Mouse (Mus musculus): ENCODE data around the gene Cdhr5. TPM values are rescaled to one million over a fixed set of nuclear protein-coding genes. Genes with fewer than 3 reads are reported as not detected.
A peak's percentile ranks its signal among the peaks of the same experiment; 100 is the strongest.

The Cdhr5 gene
- polyA plus RNA-seq, 1 experiment = not detected

GRCm38 (mm10) chr7:141227796-141228195 is 48.8 kb downstream of the Cdhr5 start:
- Histone ChIP-seq H3K4me3 (replicated peaks; ENCODE audit: control insufficient read depth, low read depth, low read length) (no peak overlapping the region), H3K27ac (ENCODE audit: control insufficient read depth, insufficient read depth, low read depth, low read length, poor library complexity) (no peak overlapping the region), H3K4me1 (ENCODE audit: control insufficient read depth, insufficient read depth, low read length) (peaks cover 3% of the 10 kb centered on the region; the same call in 1 of the 2 replicates)
- no peak for TF ChIP-seq CTCF (IDR thresholded peaks at IDR 0.05; ENCODE audit: control insufficient read depth, insufficient read depth, low read length)
- TF ChIP-seq POLR2A (IDR thresholded peaks at IDR 0.05; ENCODE audit: borderline replicate concordance, control insufficient read depth, low read depth, low read length) = no peak
- WGBS = 86% methylated on average over 4 of the region's 4 CpGs

- Histone ChIP-seq H3K4me1 (ENCODE audit: control insufficient read depth, insufficient read depth, low read length) (peaks cover 6% of the 10 kb centered on the region; the same call in 1 of the 2 replicates), H3K27ac (ENCODE audit: control insufficient read depth, insufficient read depth, low read depth, low read length, poor library complexity) (no peak overlapping the region), H3K4me3 (replicated peaks; ENCODE audit: control insufficient read depth, low read depth, low read length) (no peak overlapping the region)
- TF ChIP-seq CTCF (IDR thresholded peaks at IDR 0.05; ENCODE audit: control insufficient read depth, insufficient read depth, low read length) (no peak), POLR2A (IDR thresholded peaks at IDR 0.05; ENCODE audit: borderline replicate concordance, control insufficient read depth, low read depth, low read length) (no peak)
- 85% methylated on average over 6 of the region's 6 CpGs for WGBS
Observed at GRCm38 (mm10) chr7:141226535-141226934, 50.1 kb downstream of the Cdhr5 start.

GRCm38 (mm10) chr7:141222696-141223215 is 53.8 kb downstream of the Cdhr5 start:
- Histone ChIP-seq H3K4me3 (replicated peaks; ENCODE audit: control insufficient read depth, low read depth, low read length) (no peak overlapping the region), H3K4me1 (ENCODE audit: control insufficient read depth, insufficient read depth, low read length) (peaks cover 4% of the 10 kb centered on the region; the same call in 1 of the 2 replicates), H3K27ac (ENCODE audit: control insufficient read depth, insufficient read depth, low read depth, low read length, poor library complexity) (no peak overlapping the region)
- TF ChIP-seq POLR2A (IDR thresholded peaks at IDR 0.05; ENCODE audit: borderline replicate concordance, control insufficient read depth, low read depth, low read length) = no peak
- no peak for TF ChIP-seq CTCF (IDR thresholded peaks at IDR 0.05; ENCODE audit: control insufficient read depth, insufficient read depth, low read length)
- WGBS = 90% methylated on average over 4 of the region's 4 CpGs

DNA sequence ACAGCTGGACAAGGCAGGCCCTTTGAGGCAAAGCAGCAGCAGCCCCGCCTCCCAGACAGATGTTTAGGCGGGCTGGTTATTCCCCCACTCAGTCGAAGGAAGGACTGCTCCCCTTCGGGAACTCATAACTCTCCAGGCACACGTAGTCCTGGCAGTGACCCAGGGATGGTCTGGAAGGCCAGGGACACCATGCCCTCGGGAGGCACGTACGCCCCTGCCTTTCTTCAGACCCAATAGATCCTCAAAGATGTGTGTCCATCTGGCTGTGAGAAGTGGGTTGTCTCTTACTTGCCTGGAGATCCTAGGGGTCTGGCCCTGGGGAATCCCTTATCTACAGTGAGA is 54.5 kb downstream of the Cdhr5 start:
- WGBS = 10% methylated on average over 8 of the region's 8 CpGs
- TF ChIP-seq CTCF (IDR thresholded peaks at IDR 0.05; ENCODE audit: control insufficient read depth, insufficient read depth, low read length) = no peak
- no peak for TF ChIP-seq POLR2A (IDR thresholded peaks at IDR 0.05; ENCODE audit: borderline replicate concordance, control insufficient read depth, low read depth, low read length)
- Histone ChIP-seq H3K4me1 (ENCODE audit: control insufficient read depth, insufficient read depth, low read length) (peaks cover 4% of the 10 kb centered on the region; the same call in 1 of the 2 replicates), H3K27ac (ENCODE audit: control insufficient read depth, insufficient read depth, low read depth, low read length, poor library complexity) (peak overlapping the region; percentile 26), H3K4me3 (replicated peaks; ENCODE audit: control insufficient read depth, low read depth, low read length) (peak overlapping the region; percentile 43)

- WGBS = 19% methylated on average over 44 of the region's 44 CpGs
- Histone ChIP-seq H3K4me3 (replicated peaks; ENCODE audit: control insufficient read depth, low read depth, low read length) (peak overlapping the region; percentile 48), H3K4me1 (ENCODE audit: control insufficient read depth, insufficient read depth, low read length) (peaks cover 4% of the 10 kb centered on the region; the same call in 1 of the 2 replicates), H3K27ac (ENCODE audit: control insufficient read depth, insufficient read depth, low read depth, low read length, poor library complexity) (peak overlapping the region; percentile 26)
- TF ChIP-seq CTCF (IDR thresholded peaks at IDR 0.05; ENCODE audit: control insufficient read depth, insufficient read depth, low read length) = no peak
- TF ChIP-seq POLR2A (IDR thresholded peaks at IDR 0.05; ENCODE audit: borderline replicate concordance, control insufficient read depth, low read depth, low read length) = no peak; the same call in 1 of the 2 replicates
Observed at GRCm38 (mm10) chr7:141221249-141222125, 55.1 kb downstream of the Cdhr5 start.

DNA sequence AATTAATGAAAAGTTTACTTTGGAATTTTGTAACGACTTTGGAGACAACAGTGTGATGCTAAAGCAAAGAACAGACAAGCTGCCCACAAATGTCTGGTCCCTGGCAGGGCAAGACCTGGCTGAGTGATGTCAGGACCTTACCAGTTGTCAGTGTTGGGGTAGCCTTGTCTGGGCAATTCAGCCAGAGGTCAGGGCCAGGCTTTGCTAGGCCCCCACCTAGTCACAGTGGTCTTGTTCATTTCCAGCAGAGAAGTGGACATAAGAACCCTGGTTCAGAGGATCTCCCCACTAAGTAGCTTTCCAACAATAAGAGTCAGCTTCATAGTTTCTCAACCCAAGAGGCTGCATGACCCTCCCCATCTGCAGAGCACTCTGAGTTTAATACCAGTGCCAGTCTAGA is 56.2 kb downstream of the Cdhr5 start:
- Histone ChIP-seq H3K4me1 (ENCODE audit: control insufficient read depth, insufficient read depth, low read length) (peaks cover 4% of the 10 kb centered on the region; the same call in 1 of the 2 replicates), H3K4me3 (replicated peaks; ENCODE audit: control insufficient read depth, low read depth, low read length) (no peak overlapping the region), H3K27ac (ENCODE audit: control insufficient read depth, insufficient read depth, low read depth, low read length, poor library complexity) (no peak overlapping the region)
- no peak for TF ChIP-seq CTCF (IDR thresholded peaks at IDR 0.05; ENCODE audit: control insufficient read depth, insufficient read depth, low read length)
- TF ChIP-seq POLR2A (IDR thresholded peaks at IDR 0.05; ENCODE audit: borderline replicate concordance, control insufficient read depth, low read depth, low read length) = no peak
- 88% methylated on average over 1 of the region's 1 CpGs for whole genome bisulfite sequencing

DNA sequence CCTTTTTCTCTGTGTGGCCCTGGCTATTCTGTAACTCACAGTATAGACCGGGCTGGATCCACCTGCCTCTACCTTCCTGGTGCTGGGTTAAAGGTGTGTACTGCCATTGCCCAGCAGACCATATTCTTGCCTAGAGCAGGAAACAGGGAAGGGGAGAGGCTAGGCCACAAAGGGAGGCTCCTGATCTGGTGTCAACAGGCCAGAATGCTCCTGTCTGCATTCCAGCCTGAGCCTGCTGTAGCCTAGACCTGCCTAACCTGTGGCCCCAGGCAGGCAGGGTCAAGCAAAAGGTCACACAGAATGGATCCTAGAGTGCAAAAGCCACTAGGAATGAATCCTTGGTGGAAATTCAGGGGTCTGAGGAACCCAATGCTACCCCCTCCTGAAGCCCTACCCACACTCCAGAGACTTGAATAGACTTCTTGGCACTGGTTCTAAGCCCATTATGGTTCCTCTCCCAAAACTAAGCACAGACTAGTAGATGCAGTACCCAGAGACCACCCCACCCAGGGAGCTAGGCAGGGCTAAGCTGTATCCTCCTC is 57.0 kb downstream of the Cdhr5 start:
- 100% methylated on average over 1 of the region's 1 CpGs for WGBS
- Histone ChIP-seq H3K27ac (ENCODE audit: control insufficient read depth, insufficient read depth, low read depth, low read length, poor library complexity) (no peak overlapping the region), H3K4me1 (ENCODE audit: control insufficient read depth, insufficient read depth, low read length) (peaks cover 4% of the 10 kb centered on the region; the same call in 1 of the 2 replicates), H3K4me3 (replicated peaks; ENCODE audit: control insufficient read depth, low read depth, low read length) (no peak overlapping the region)
- no peak for TF ChIP-seq CTCF (IDR thresholded peaks at IDR 0.05; ENCODE audit: control insufficient read depth, insufficient read depth, low read length)
- no peak for TF ChIP-seq POLR2A (IDR thresholded peaks at IDR 0.05; ENCODE audit: borderline replicate concordance, control insufficient read depth, low read depth, low read length)

Other genes with a start within 250 kb of the Cdhr5 start
- not detected in 2 replicates for gene Gm17387, start 247.7 kb downstream of the Cdhr5 start, polyA plus RNA-seq (2011; ENCODE audit: insufficient read depth, insufficient read length, low replicate concordance, missing spikeins)
- 0.36 and 2.1 TPM in 2 replicates for gene B4galnt4, start 215.7 kb downstream of the Cdhr5 start, polyA plus RNA-seq (2011; ENCODE audit: insufficient read depth, insufficient read length, low replicate concordance, missing spikeins)
- gene Pkp3, start 198.6 kb downstream of the Cdhr5 start, polyA plus RNA-seq (2011; ENCODE audit: insufficient read depth, insufficient read length, low replicate concordance, missing spikeins) = 5.4 and 15.9 TPM in 2 replicates
- gene Sigirr, start 176.2 kb downstream of the Cdhr5 start, polyA plus RNA-seq (2011; ENCODE audit: insufficient read depth, insufficient read length, low replicate concordance, missing spikeins) = 10.4 and 19.8 TPM in 2 replicates
- gene Ano9, start 159.0 kb downstream of the Cdhr5 start, polyA plus RNA-seq (2011; ENCODE audit: insufficient read depth, insufficient read length, low replicate concordance, missing spikeins) = 2.5 TPM in 1 of 2 replicates, not detected in the other
- 66.7 and 84.6 TPM in 2 replicates for gene Ptdss2, start 154.4 kb downstream of the Cdhr5 start, polyA plus RNA-seq (2011; ENCODE audit: insufficient read depth, insufficient read length, low replicate concordance, missing spikeins)
- gene Rnh1, start 103.9 kb downstream of the Cdhr5 start, polyA plus RNA-seq (2011; ENCODE audit: insufficient read depth, insufficient read length, low replicate concordance, missing spikeins) = 17.8 and 27.6 TPM in 2 replicates
- 108 and 168 TPM in 2 replicates for gene Hras, start 82.8 kb downstream of the Cdhr5 start, polyA plus RNA-seq (2011; ENCODE audit: insufficient read depth, insufficient read length, low replicate concordance, missing spikeins)
- gene Lrrc56, start 82.6 kb downstream of the Cdhr5 start, polyA plus RNA-seq (2011; ENCODE audit: insufficient read depth, insufficient read length, low replicate concordance, missing spikeins) = 2.2 and 3.1 TPM in 2 replicates
- 0.47 and 1.9 TPM in 2 replicates for gene Lmntd2, start 62.7 kb downstream of the Cdhr5 start, polyA plus RNA-seq (2011; ENCODE audit: insufficient read depth, insufficient read length, low replicate concordance, missing spikeins)
- gene Rassf7, start 60.9 kb downstream of the Cdhr5 start, polyA plus RNA-seq (2011; ENCODE audit: insufficient read depth, insufficient read length, low replicate concordance, missing spikeins) = 10.1 and 17.9 TPM in 2 replicates
- gene Phrf1, start 48.0 kb downstream of the Cdhr5 start, polyA plus RNA-seq (2011; ENCODE audit: insufficient read depth, insufficient read length, low replicate concordance, missing spikeins) = 76.7 and 130 TPM in 2 replicates
- gene Irf7, start 10.3 kb downstream of the Cdhr5 start, polyA plus RNA-seq (2011; ENCODE audit: insufficient read depth, insufficient read length, low replicate concordance, missing spikeins) = 37.9 and 60.3 TPM in 2 replicates
- not detected in 2 replicates for gene Sct, start 2.3 kb upstream of the Cdhr5 start, polyA plus RNA-seq (2011; ENCODE audit: insufficient read depth, insufficient read length, low replicate concordance, missing spikeins)
- not detected in 2 replicates for gene Drd4, start 15.2 kb upstream of the Cdhr5 start, polyA plus RNA-seq (2011; ENCODE audit: insufficient read depth, insufficient read length, low replicate concordance, missing spikeins)
- 49.1 and 51.4 TPM in 2 replicates for gene Deaf1, start 50.9 kb upstream of the Cdhr5 start, polyA plus RNA-seq (2011; ENCODE audit: insufficient read depth, insufficient read length, low replicate concordance, missing spikeins)
- gene Tmem80, start 51.0 kb upstream of the Cdhr5 start, polyA plus RNA-seq (2011; ENCODE audit: insufficient read depth, insufficient read length, low replicate concordance, missing spikeins) = 23.5 and 33.0 TPM in 2 replicates
- gene Eps8l2, start 62.1 kb upstream of the Cdhr5 start, polyA plus RNA-seq (2011; ENCODE audit: insufficient read depth, insufficient read length, low replicate concordance, missing spikeins) = 0.57 and 0.79 TPM in 2 replicates
- 324 and 522 TPM in 2 replicates for gene Taldo1, start 115.4 kb upstream of the Cdhr5 start, polyA plus RNA-seq (2011; ENCODE audit: insufficient read depth, insufficient read length, low replicate concordance, missing spikeins)
- 26.2 and 33.6 TPM in 2 replicates for gene Gatd1, start 137.3 kb upstream of the Cdhr5 start, polyA plus RNA-seq (2011; ENCODE audit: insufficient read depth, insufficient read length, low replicate concordance, missing spikeins)
- gene Cend1, start 152.7 kb upstream of the Cdhr5 start, polyA plus RNA-seq (2011; ENCODE audit: insufficient read depth, insufficient read length, low replicate concordance, missing spikeins) = 3.4 TPM in 1 of 2 replicates, not detected in the other
- gene Slc25a22, start 161.1 kb upstream of the Cdhr5 start, polyA plus RNA-seq (2011; ENCODE audit: insufficient read depth, insufficient read length, low replicate concordance, missing spikeins) = 18.1 and 30.3 TPM in 2 replicates
- 19.4 and 39.6 TPM in 2 replicates for gene Pidd1, start 167.2 kb upstream of the Cdhr5 start, polyA plus RNA-seq (2011; ENCODE audit: insufficient read depth, insufficient read length, low replicate concordance, missing spikeins)
- 2,580 and 2,615 TPM in 2 replicates for gene Rplp2, start 170.6 kb upstream of the Cdhr5 start, polyA plus RNA-seq (2011; ENCODE audit: insufficient read depth, insufficient read length, low replicate concordance, missing spikeins)
- gene Pnpla2, start 178.4 kb upstream of the Cdhr5 start, polyA plus RNA-seq (2011; ENCODE audit: insufficient read depth, insufficient read length, low replicate concordance, missing spikeins) = 14.4 and 21.3 TPM in 2 replicates
- gene Cracr2b, start 184.3 kb upstream of the Cdhr5 start, polyA plus RNA-seq (2011; ENCODE audit: insufficient read depth, insufficient read length, low replicate concordance, missing spikeins) = 12.4 and 20.7 TPM in 2 replicates
- 22.5 and 34.2 TPM in 2 replicates for gene Cd151, start 190.6 kb upstream of the Cdhr5 start, polyA plus RNA-seq (2011; ENCODE audit: insufficient read depth, insufficient read length, low replicate concordance, missing spikeins)
- gene Polr2l, start 198.3 kb upstream of the Cdhr5 start, polyA plus RNA-seq (2011; ENCODE audit: insufficient read depth, insufficient read length, low replicate concordance, missing spikeins) = 5.0 and 7.9 TPM in 2 replicates
- 13.2 and 16.4 TPM in 2 replicates for gene Tspan4, start 198.5 kb upstream of the Cdhr5 start, polyA plus RNA-seq (2011; ENCODE audit: insufficient read depth, insufficient read length, low replicate concordance, missing spikeins)